Mouse (Mus musculus) olfactory bulb, adult 2 months (tissue): ENCODE results near the gene Cox7a1.

ENCODE experiments used
- CTCF ChIP-seq: fragments of 200-500 bp; IDR thresholded peaks from 2 replicates; pipeline ENCODE4 v1.5.1; 2012; ENCODE audit warnings: low read depth, mild to moderate bottlenecking, low read length, moderate library complexity; ENCODE audit not compliant: insufficient read depth
- POLR2A ChIP-seq: fragments of 200-500 bp; IDR thresholded peaks from 2 replicates; pipeline ENCODE4 v1.6.1; 2012; ENCODE audit warnings: mild to moderate bottlenecking, low read depth, low read length, moderate library complexity; ENCODE audit not compliant: insufficient read depth

DNA sequence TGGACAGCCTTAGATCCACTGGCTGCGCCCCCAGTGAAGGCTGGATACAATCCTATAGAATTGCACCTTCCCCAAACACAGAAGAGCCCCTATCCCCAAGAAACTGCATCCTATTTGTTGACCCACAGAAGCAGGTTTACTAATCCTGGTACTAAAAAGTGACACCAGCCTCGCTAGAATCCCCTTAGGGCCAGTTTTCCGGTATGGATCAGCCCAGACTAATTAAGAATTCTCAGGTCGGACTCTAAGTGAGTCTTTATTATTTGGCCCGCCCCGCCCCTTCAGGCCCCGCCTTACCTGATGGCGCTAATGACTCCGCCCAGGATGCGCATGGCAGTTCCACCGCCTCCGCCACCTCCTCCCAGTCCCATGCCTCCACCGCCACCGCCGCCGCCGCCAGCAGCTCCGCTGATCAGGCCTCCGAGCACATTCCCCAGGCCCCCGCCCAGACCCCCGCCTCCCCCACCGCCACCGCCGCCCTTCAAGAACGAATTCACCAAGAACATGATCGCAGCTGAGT lies 9.7 kb downstream of the Cox7a1 start:
- TF ChIP-seq CTCF (no peak), POLR2A (no peak)
